Mouse (Mus musculus): Measurements from ENCODE around the gene Usp35.

DNA sequence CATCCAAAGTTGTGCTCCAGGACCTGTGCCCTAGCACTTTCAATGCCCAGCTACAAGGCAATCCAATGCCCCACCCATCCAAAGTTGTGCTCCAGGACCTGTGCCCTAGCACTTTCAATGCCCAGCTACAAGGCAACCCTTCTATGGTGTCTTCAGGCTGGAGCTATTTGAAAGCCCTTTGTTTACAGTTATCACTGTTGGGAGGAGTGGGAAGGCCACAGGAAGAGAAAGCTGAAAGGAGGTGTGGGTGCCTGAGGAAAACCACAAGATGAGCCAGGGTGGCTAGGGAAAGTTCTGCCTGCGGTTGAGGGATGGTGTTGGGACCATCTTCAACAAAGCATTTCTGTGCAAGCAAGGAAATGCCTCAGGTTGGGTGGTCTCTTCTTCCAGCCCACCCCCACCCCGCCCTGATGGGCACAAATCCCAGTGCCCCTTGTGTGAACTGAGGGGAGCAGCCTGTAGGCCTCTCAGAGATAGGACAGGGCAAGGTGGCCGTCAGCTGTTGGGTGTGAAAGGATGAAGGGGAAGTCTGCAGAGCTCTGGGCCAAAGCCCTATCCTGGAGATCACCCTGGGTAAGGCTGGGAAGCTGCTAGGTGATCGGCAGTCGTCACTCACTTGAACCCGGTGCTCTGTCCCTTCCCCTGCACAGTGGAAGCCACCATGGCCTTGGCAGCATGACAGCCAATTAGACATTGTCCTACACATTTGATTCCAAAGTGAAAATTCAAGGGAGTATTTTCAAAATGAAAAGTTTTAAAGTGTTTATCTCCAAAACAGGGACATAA, 1.5 kb upstream of the Usp35 start:
- no peak for TF ChIP-seq CTCF (IDR thresholded peaks at IDR 0.05; ENCODE audit: insufficient read depth, low read depth, low read length)
- no peak for TF ChIP-seq POLR2A (IDR thresholded peaks at IDR 0.05; ENCODE audit: insufficient read depth, low read depth, low read length)
